In genomic region chr5:99877565-99877964, GRCm38 (mm10) we compare ENCODE assay signal across 20 mouse cellular contexts. TPM values are rescaled to one million over a fixed set of nuclear protein-coding genes. Genes with fewer than 3 reads are reported as not detected.
DNase-seq lines count a peak whose midpoint lies in the region; ATAC-seq lines count a peak whose summit lies in the region.
"Had no signal": no experiment of that assay in that cellular context is flagged by ENCODE, and none has a peak within 500 bp of the region (broad histone marks: within the 10 kb centered on the region; RNA-seq: fewer than 3 reads in every experiment).

No protein-coding gene starts in this region.

- H3K27ac ChIP-seq in hindbrain, embryonic 12.5 days = no peak overlapping the region
- H3K27ac ChIP-seq in hindbrain, embryonic 10.5 days = no peak overlapping the region
- no peak overlapping the region for H3K27ac ChIP-seq in lung, embryonic 15.5 days
- H3K27ac ChIP-seq: limb, embryonic 12.5 days; liver, embryonic 14.5 days; macrophage; midbrain, embryonic 12.5 days; stomach, postnatal 0 days had no signal

- no peaks in the 10 kb centered on the region for H3K27me3 ChIP-seq in hindbrain, embryonic 12.5 days
- no peaks in the 10 kb centered on the region for H3K27me3 ChIP-seq in hindbrain, embryonic 10.5 days (ENCODE audit: insufficient read depth, poor library complexity, severe bottlenecking)
- no peaks in the 10 kb centered on the region for H3K27me3 ChIP-seq in lung, embryonic 15.5 days
- H3K27me3 ChIP-seq: heart, embryonic 12.5 days; limb, embryonic 12.5 days; midbrain, embryonic 12.5 days had no signal

- H3K9ac ChIP-seq in hindbrain, embryonic 12.5 days = no peak overlapping the region
- no peak overlapping the region for H3K9ac ChIP-seq in lung, embryonic 15.5 days
- H3K9ac ChIP-seq: heart, embryonic 12.5 days; limb, embryonic 12.5 days; liver, embryonic 14.5 days; midbrain, embryonic 12.5 days had no signal

- DNase-seq in hindbrain, embryonic 10.5 days (ENCODE audit: low spot score) = no peak
- no peak for DNase-seq in lung, postnatal 36 days
- DNase-seq in retina, postnatal 1 day = peak; percentile 40
- no peak for DNase-seq in retina, embryonic 14.5 days (ENCODE audit: low spot score)
- DNase-seq in mesoderm, embryonic 11.5 days (ENCODE audit: low read depth, low spot score) = peak; percentile 2
- DNase-seq in kidney, adult 9 months = no peak
- DNase-seq: cerebellum, adult 9-10 months; gastrocnemius, postnatal 10 days; kidney, adult 18-20 months; kidney, postnatal 25 days; right cerebral cortex, adult 18-20 months had no signal

- no peak overlapping the region for H3K4me2 ChIP-seq in hindbrain, embryonic 12.5 days (replicated peaks)
- 0 out of 2 replicates have a peak overlapping the region, but pooled peaks have one; percentile 10 for H3K4me2 ChIP-seq in lung, embryonic 15.5 days
- H3K4me2 ChIP-seq: heart, embryonic 12.5 days; limb, embryonic 12.5 days; midbrain, embryonic 12.5 days had no signal

- 47% methylated on average over 9 of the region's 9 CpGs for WGBS in hindbrain, embryonic 12.5 days
- WGBS in hindbrain, embryonic 10.5 days = 75% methylated on average over 9 of the region's 9 CpGs
- 44% methylated on average over 9 of the region's 9 CpGs for WGBS in lung, embryonic 15.5 days

- peak; percentile 54; the same call in 1 of the 2 replicates for ATAC-seq in hindbrain, embryonic 12.5 days (ENCODE audit: low FRiP score)
- ATAC-seq in lung, embryonic 15.5 days (ENCODE audit: borderline replicate concordance, extremely low read depth, low FRiP score, low TSS enrichment) = no peak

- peaks cover 9% of the 10 kb centered on the region for H3K4me1 ChIP-seq in hindbrain, embryonic 12.5 days
- H3K4me1 ChIP-seq in hindbrain, embryonic 10.5 days (replicated peaks) = no peaks in the 10 kb centered on the region; the same call in 1 of the 2 replicates
- H3K4me1 ChIP-seq in lung, embryonic 15.5 days = no peaks in the 10 kb centered on the region
- H3K4me1 ChIP-seq: limb, embryonic 12.5 days; midbrain, embryonic 12.5 days had no signal

- H3K9me3 ChIP-seq in hindbrain, embryonic 12.5 days (replicated peaks) = 0 out of 2 replicates have a peak, but pooled peaks cover 3% of the 10 kb centered on the region
- 0 out of 2 replicates have a peak, but pooled peaks cover 5% of the 10 kb centered on the region for H3K9me3 ChIP-seq in hindbrain, embryonic 10.5 days
- no peaks in the 10 kb centered on the region for H3K9me3 ChIP-seq in lung, embryonic 15.5 days
- H3K9me3 ChIP-seq: limb, embryonic 12.5 days; midbrain, embryonic 12.5 days had no signal

- no peaks in the 10 kb centered on the region for H3K36me3 ChIP-seq in hindbrain, embryonic 12.5 days
- H3K36me3 ChIP-seq in hindbrain, embryonic 10.5 days = no peaks in the 10 kb centered on the region
- no peaks in the 10 kb centered on the region for H3K36me3 ChIP-seq in lung, embryonic 15.5 days
- H3K36me3 ChIP-seq: heart, embryonic 12.5 days; limb, embryonic 12.5 days; midbrain, embryonic 12.5 days had no signal

- no peak overlapping the region for H3K4me3 ChIP-seq in hindbrain, embryonic 12.5 days
- no peak overlapping the region for H3K4me3 ChIP-seq in hindbrain, embryonic 10.5 days
- H3K4me3 ChIP-seq in lung, embryonic 15.5 days = no peak overlapping the region
- H3K4me3 ChIP-seq: heart, embryonic 12.5 days; limb, embryonic 12.5 days; midbrain, embryonic 12.5 days; myocyte had no signal

RNA-seq across cellular contexts. Expression of gene Vamp9, which starts 28.5 kb away (rescaled TPM):
- polyA plus RNA-seq in hindbrain, embryonic 12.5 days (2016; fragmentation: Nextera tagmentation; extraction: Ambion mirVana) = 0.50 TPM in 1 of 2 replicates, not detected in the other
- 0.82 TPM in 1 of 2 replicates, not detected in the other for polyA plus RNA-seq in hindbrain, embryonic 10.5 days (2016; fragmentation: Nextera tagmentation; extraction: Ambion mirVana)
- 0.36 TPM in 1 of 2 replicates, not detected in the other for polyA plus RNA-seq in lung, embryonic 15.5 days (2015; fragmentation: Nextera tagmentation; extraction: Ambion mirVana)
- polyA plus RNA-seq: heart, embryonic 12.5 days; limb, embryonic 12.5 days; liver, embryonic 14.5 days; macrophage; myocyte had no signal

Comparison
In these comparisons a context has a peak if more than half of its experiments do, and no peak if none do; other contexts are left out.
1. DNase-seq: peak in retina, postnatal 1 day (single experiment) and mesoderm, embryonic 11.5 days (single experiment); none in hindbrain, embryonic 10.5 days (single experiment), lung, postnatal 36 days (single experiment), retina, embryonic 14.5 days (single experiment) and kidney, adult 9 months (single experiment).